Mouse (Mus musculus) T-helper 2 cell (primary cell): Measurements from ENCODE around the gene Uhrf1bp1.

Experiments used
- in situ Hi-C: fragments of 300-600 bp; cut with MboI, MseI; formaldehyde crosslinking; loops from one replicate; pipeline ENCODE4 v1.15.1; 2025; ENCODE audit warnings: high pct_unique_total_duplicates

The Uhrf1bp1 gene

GRCm38 (mm10) chr17:27837850-27838249 lies 18.4 kb upstream of the Uhrf1bp1 start, which contains the start of gene Snrpc:
TSS of gene Snrpc (plus strand) at chr17:27838150.
- in situ Hi-C loops = loop anchor here (25.0 kb wide), 1 partner anchor 2001 kb away; the partner anchor contains the start of genes Gm20683, Jmjd8, Rhbdl1 and Rhot2

GRCm38 (mm10) chr17:27839469-27840252 lies 16.6 kb upstream of the Uhrf1bp1 start:
- in situ Hi-C loops = loop anchor here (5.0 to 25.0 kb wide), 2 partner anchors 68 to 2002 kb away; partner anchors contain the start of genes Anks1, Gm20683, Jmjd8 and Rhbdl1

GRCm38 (mm10) chr17:27848351-27848750 lies 7.9 kb upstream of the Uhrf1bp1 start:
- in situ Hi-C loops = loop anchor here (25.0 kb wide), 1 partner anchor 2011 kb away; the partner anchor contains the start of genes Gm20683, Jmjd8, Rhbdl1 and Rhot2

GRCm38 (mm10) chr17:27851076-27851475 lies 5.2 kb upstream of the Uhrf1bp1 start:
- in situ Hi-C loops = no loop called here

- in situ Hi-C loops = no loop called here
Observed at GRCm38 (mm10) chr17:27856798-27857648, 782 bp downstream of the Uhrf1bp1 start.

GRCm38 (mm10) chr17:27857649-27858475 lies 1.6 kb downstream of the Uhrf1bp1 start:
- in situ Hi-C loops = no loop called here

GRCm38 (mm10) chr17:27859131-27859530 lies 2.9 kb downstream of the Uhrf1bp1 start:
- in situ Hi-C loops = no loop called here

- in situ Hi-C loops = no loop called here
Observed at GRCm38 (mm10) chr17:27865461-27865860, 9.2 kb downstream of the Uhrf1bp1 start.

GRCm38 (mm10) chr17:27866737-27867136 lies 10.5 kb downstream of the Uhrf1bp1 start:
- in situ Hi-C loops = no loop called here

- in situ Hi-C loops = no loop called here
Observed at GRCm38 (mm10) chr17:27871851-27872250, 15.6 kb downstream of the Uhrf1bp1 start.

GRCm38 (mm10) chr17:27873583-27873982 lies 17.3 kb downstream of the Uhrf1bp1 start:
- in situ Hi-C loops = no loop called here

GRCm38 (mm10) chr17:27874510-27874909 lies 18.3 kb downstream of the Uhrf1bp1 start:
- in situ Hi-C loops = no loop called here

GRCm38 (mm10) chr17:27881518-27881917 lies 25.3 kb downstream of the Uhrf1bp1 start:
- in situ Hi-C loops = no loop called here

GRCm38 (mm10) chr17:27883129-27883528 lies 26.9 kb downstream of the Uhrf1bp1 start:
- in situ Hi-C loops = no loop called here

- in situ Hi-C loops = no loop called here
Observed at GRCm38 (mm10) chr17:27883994-27884393, 27.8 kb downstream of the Uhrf1bp1 start.

- in situ Hi-C loops = no loop called here
Observed at GRCm38 (mm10) chr17:27886499-27887210, 30.4 kb downstream of the Uhrf1bp1 start.

GRCm38 (mm10) chr17:27907512-27908205 lies 51.4 kb downstream of the Uhrf1bp1 start:
- in situ Hi-C loops = loop anchor here (5.0 kb wide), 1 partner anchor 65 kb away; no protein-coding TSS in a partner anchor

- in situ Hi-C loops = loop anchor here (5.0 kb wide), 1 partner anchor 66 kb away; no protein-coding TSS in a partner anchor
Observed at GRCm38 (mm10) chr17:27908206-27908887, 52.1 kb downstream of the Uhrf1bp1 start.
